Mouse (Mus musculus) right cerebral cortex, postnatal 25 days (tissue): ENCODE measurements at regions not wholly inside any gene's neighbourhood (a gene's known extent, or its start where the extent isn't known, plus 50 kb on each side); places are given as distances from the start of the nearest gene placed in this dataset.
"Not testable (repeated sequence)": the region's sequence is repeated elsewhere in the genome, so short reads cannot be mapped to it uniquely, and the experiment has no call there.

Experiments
- DNase-seq: peaks from one replicate; pipeline ENCODE4 v3.0.0; 2022

DNA sequence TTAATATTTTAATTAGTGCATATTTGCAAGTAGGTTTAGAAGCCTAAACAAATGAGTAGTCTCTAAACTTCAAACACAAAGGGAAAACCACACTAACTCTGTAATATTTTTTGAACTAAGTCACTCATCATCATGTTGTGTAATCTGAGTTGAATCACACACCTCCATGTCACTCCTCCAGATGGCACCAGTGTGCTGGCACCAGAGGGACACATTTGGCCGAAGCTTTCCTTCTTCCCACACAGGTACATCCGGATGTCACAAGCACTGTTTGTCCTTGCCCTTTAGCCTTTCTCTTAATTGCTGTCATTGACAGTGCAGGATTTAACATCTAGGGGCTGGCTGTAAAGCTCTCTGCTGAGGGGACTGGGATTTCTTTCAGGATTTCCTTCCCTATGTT, 256.7 kb upstream of the Ccdc54 start:
- no peak for DNase-seq

DNA sequence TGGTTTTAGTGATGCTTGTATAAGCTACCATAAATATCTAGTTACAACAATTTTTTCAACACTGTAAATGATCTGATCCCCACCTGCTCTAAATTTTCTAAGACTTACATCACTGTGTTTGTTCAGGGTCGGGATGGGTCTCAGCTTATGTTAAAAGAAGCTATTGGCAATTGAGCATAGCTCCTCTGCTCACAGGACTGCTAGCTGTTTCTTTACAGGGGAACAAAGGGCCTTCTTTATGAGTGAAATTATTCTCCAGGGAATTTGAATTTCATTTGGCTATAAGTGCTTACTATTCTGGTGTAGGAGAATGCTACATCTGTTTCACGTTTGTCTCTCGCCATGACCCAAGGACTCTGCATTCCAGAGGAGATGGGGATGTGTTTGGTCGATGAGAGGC, 255.6 kb upstream of the Ccdc54 start:
- DNase-seq: no peak

DNA sequence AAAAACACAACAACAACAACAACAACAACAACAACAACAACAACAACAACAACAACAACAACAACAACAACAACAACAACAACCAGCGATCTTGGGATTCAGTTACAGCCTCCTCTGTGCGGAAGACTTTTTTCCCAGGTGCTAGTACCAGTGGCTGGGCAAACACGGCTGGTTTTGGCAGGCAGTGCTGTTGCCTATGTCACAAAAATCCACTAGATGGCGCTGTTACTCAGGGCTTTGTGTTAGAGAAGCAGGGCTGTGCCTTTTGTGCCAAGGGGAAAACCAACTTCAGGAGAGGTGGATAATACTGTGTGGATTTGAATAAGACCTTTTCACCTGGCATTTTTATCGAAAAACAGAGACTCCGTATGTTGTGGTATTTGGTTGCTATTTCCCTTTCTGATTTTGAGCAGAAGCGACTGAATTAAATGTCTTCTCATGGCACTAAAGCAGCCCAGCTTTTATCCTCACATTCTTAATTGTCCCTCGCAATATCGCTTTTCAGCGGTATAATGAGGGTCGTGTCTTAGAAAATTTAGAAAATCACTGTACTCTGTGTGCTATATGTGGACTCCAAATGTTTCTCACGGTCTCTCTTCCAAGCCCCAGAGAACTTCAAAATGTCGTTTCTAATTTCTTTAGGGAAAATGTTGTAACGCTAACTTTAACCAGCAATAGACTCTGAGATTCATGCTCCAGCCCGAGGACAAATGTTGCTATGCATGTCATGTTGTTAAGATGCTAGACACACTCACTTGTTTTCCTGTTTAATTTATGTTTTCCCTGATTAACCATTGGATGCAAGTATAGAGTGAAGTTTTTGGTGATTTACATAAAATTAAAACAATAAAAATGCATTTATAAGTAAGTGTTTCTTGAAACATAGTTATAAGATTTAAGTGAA, 251.0 kb upstream of the Ccdc54 start:
- DNase-seq: peak; percentile 77

DNA sequence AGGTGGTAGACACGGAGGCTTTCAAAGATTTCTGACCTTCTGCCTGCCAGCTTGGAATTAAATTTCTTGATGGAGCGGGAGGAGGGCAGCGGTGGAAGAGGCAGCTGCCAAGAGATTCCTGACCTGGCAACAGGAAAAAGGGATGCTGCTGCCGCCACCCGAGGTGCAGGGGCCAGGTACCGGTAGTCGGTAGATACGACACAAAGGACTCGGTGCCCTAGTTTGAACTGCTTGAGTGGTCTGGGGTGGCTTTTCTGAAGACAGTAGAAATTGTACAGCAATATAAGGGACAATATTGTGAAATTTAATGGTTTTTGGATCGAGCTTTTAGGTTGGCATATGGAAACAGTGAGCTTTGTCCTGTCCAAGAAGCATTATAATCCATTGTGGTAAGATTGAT, 250.3 kb upstream of the Ccdc54 start:
- peak; percentile 6 for DNase-seq

DNA sequence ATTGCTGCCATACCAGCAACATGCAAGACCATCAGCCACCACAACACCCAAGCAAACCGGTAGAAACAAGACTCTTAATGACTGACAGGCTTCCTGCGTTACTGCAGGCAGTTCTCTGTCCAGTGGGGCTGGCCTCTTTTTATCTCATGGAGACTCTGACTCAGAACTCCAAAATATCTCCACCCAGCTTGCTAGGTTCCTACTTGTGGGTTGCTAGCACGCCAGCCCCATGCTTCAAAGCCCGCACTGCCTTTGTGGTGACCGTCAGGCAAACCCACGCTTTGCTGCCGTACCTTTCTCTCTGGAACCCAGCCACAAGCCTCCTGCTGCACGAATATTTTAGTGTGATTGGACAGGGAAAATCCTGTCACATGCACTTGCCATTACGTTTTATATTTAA, 248.7 kb upstream of the Ccdc54 start:
- DNase-seq: peak; percentile 23

DNA sequence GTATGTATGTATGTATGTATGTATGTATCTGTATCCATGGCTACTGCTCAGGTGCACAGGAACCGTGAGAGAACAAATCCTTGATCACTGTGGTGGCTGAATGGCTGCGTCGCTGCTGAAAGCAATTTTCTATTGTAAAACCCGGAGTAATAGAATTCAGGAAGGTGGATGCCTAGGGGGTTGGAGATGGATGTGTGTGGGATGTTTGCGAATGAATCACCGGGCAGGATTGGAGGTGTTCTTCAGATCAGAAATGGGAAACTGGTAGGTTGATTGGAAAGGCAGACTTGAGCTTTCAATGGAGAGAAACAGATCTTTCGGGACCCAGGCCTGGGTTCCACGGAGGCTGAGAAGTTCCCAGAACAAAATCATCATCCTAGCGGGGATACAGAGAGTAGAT, 246.5 kb upstream of the Ccdc54 start:
- DNase-seq: no peak

DNA sequence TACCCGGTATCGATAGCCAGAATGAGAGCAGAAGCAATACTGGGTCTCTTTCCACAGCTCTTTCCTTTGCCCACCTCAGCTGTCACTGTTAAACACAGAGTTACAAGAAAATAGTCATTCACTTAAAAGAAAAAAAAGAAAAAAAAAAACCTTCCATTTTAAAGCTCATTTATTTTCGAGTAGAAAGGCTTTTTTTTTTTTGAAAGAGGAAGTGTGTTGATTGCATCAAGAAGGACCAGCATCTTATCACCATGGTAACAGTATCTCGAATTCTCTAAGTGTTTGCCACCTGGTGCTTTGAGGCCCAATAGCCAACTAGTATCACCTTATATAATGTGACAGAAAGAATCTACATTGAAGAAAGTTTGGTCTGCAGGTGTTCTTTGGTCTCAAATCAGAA, 245.5 kb upstream of the Ccdc54 start:
- DNase-seq: no peak

DNA sequence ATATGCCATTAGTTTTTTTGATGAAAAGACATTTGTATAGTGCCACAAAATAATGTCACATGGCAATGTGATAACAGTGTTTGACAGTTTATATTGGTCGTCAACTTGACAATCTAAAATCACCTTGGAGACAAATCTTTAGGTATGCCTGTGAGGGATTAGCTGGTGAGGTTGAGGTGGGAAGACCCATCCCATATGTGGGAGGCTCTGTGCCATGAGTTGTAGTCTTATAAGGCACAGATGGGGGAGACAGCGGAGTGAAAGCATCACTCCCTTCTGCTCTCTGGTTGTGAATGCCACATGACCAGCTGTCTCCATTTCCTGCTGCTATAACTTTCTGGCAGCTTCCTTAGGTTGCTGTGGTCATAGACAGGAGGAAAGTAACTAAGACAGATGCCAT, 242.4 kb upstream of the Ccdc54 start:
- no peak for DNase-seq

DNA sequence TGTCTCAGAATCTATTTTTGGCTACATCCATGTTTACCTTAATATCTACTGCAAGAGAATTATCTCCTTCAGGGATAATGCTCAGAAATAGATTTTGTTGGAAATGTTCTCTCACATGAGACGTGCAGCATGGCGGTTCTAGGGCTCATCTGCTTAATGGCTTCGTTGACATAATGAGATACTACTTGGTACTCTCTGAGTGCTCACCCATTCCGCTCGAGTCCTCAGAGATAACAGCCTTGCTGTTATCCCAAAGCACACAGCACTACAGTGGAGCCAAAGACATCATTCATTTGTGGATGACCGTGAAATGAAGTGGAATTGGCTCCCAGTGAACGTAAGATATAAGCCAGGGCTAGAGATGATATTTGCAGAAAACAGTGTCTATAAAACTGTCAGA, 231.4 kb upstream of the Ccdc54 start:
- DNase-seq: no peak

DNA sequence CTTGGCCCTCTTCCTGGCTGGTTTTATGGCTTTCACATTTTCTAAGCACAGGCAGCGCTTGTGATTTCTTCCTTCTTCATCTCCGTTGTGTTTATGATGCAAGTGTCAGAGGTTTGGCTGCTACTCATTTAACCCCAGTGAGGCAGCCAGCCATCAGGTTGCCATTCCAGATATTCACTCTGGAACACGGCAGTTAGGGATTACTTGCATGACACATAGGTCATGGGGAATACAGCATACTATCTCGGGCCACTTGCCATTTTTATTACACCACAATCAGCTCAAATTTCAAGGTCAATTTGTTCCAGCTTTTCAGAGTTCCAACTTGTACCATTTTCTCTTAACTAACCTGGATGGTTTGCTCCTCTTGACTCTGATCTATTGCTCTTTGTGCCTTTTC, 223.7 kb upstream of the Ccdc54 start:
- no peak for DNase-seq

DNA sequence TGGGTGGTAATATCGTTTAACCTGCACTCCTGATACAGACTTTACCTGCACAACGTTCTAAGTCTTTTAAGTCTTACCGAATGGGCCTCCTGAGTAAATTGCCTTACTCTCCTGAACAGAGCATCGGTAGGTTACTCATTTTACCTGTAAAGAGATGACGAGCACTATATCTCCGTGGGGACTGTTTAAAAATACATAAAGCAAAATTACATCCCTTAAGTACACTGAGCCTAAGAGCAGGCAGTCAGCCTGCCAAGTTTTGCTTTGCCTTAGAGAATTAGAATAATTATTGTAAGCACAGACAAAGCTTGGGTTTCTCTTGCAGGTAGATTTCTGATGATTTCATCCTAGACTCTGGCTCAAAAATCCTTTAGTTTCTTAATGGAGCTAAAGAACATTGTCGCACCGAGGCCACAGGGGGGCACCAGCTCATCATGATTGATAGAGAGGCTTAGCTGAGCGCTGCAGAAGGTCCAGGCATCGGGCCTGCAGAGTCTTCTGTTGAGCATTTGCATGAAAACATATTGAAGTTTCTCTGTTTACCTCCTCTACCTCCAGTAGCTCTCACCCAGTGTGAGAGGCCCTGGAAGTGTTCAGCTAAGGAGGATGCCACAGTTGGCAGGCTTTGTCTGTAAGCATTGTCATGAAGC, 208.3 kb upstream of the Ccdc54 start:
- DNase-seq: peak; percentile 62

DNA sequence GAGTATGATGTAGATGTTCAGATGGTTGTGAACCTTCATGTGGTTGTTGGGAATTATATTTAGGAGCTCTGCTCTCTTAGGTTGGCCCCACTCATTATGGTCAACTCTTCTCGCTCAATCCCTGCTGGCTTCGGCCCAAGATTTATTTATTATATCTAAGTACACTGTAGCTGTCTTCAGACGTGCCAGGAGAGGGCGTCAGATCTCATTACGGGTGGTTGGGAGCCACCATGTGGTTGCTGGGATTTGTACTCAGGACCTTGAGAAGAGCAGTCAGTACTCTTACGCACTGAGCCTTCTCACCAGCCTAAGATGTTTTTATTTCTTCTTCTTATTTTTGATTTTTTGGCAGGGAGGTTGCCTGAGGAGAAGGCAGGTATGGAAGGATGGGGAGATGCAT, 207.1 kb upstream of the Ccdc54 start:
- DNase-seq: no peak

DNA sequence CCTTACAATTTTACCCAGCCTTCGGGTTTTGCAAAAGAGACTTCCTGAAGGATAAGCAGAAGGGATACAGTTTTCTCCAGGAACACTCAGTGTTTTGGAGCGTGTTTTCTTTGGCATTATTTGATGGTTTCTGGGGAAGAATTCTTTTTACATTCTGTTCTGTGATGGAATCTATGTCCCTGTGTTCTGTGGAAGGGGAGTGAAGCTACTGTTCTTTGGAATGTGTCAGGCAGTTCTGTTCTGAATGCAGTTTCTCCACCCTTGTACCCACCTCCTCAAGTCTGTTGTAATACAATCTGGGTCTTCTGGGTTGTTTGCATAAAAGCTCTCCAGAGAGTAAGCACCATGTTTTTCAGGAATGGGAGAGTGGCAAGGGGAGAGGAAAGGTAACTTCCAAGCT, 202.0 kb upstream of the Ccdc54 start:
- DNase-seq: no peak

DNA sequence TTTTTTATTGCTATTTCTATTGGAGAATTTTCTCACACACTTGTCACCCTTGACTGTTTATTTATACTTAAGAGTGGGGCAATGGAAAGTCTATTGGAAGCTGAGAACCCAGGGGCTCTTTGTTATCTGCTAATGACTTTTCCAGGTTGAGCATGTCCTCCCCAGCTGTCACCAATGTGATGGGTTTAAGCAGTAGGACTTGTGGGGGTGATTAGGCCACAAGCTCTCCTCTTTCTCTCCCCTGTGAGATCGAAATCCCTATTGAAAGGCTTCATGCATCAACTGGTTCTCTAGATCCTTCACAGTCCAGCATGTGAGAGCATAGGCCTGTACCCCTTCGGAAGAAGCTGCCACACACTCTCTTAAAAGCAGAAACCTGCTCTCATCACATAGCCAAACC, 201.6 kb upstream of the Ccdc54 start:
- no peak for DNase-seq

DNA sequence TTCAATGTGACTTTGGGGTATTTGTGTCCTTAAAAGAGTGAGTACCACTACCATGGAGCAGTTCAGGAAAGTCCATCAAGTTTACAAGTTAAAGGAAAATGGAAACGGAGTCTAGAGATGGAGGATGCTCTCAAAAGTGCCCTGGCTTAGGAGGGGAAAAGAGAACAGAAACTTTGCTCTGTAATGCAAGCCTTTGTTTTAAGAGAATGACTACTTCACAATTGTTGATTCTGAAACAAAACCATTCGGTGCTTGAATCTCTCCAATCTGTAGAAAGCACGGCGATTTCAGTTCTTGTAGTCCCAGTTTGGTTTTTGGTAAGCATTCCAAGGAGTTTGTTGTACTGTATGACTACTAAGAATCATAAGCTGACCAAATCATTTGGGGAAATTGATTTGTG, 197.7 kb upstream of the Ccdc54 start:
- DNase-seq: no peak

DNA sequence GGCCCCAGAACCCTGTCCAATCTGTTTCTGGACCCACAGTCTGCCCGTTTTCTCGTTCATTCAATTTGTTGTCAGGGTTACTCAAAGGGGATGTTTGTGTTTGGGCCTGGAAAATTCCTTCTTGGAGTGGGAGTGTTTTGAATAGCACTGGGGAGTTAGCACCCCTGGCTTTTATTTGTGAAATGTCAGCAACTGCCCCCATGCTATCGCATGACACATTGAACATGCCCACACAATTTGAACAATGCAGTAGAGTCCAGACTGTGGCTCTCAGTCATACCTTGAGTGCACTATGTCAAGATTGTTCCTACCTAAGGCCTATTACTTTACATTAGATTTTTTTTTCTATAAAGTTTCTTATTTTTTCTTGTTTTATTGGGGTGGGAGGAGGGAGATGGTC, 195.2 kb upstream of the Ccdc54 start:
- no peak for DNase-seq

DNA sequence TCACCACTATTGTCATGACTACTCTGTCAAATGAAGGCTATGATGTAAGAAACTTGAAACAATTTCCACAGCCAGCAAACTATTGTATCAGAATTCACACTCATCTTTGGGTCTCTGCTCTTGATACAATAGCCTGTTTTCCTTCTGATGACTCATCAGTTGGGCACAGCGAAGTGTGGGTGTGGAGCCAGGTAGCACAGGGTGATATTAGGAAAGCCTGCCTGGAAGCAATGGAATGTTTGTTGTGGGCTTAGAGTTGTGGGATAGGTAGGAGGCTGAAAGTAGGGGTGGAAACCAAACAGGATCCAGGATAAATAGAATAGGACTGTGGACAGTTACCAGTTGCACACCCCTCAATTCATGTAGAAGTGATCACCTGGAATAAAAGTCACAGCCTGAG, 194.4 kb upstream of the Ccdc54 start:
- DNase-seq: no peak

DNA sequence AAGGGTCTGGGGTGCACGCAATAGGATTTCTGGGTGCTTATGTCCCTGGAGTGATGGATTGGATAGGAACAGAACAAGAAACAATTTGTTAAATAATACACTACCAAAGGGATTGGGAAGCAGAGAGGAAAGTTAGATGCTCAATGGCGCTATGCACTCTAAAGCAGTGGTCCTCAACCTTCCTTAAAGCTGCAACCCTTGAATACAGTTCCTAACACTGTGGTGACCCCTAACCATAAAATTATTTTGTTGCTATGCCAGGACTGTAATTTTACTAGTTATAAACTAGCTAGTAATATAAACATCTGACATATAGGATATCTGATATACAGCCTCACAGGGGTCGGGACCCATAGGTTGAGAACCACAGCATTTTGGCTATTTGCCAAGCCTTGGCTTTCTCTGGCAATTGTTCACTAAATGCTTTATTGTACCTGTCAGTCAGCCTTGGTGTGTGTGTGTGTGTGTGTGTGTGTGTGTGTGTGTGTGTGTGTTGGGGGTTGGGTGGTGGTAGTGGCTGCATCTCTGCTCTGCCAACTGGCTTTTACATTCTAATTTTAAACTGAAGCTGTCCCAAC, 193.8 kb upstream of the Ccdc54 start:
- no peak for DNase-seq

DNA sequence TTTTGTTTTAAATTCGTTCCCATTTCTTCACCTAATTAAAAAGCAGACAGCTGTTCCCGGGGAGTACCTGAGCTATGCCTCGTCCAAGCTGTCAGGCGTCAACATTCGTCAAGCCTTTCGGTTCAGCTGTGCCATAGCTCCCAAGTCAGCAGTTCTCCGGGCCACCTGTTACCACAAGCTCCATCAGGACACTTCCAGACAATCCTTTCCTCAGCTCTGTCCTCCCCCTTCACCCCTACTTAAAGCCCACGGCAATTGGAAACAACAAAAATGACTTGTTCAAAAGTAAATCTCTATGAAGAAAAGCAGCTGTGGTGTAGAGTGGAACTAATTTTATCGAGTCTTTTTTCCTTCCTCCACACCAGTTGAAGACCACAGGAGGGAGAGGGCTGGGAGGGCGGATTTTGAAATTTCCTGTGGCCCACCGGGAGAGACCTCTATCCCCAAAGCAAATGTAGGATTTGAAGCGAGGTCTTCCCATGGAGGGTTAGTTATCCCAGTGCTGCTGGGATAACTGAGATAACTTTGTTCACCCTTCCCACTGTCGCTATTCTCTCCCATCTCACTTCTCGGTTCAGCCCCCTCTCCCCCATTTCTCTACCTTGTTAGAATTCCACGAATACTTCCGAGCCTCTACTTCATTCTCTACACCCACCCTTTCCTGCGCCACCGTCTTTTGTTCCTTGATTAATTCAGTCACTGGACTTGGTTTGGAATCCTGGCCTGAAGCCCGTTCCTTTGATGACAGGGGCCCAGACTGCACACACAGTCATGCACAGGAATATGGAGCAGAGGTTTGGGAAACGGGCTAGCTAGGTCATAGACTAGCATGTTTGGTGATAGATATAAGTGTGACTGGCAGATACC, 193.1 kb upstream of the Ccdc54 start:
- DNase-seq: no peak

DNA sequence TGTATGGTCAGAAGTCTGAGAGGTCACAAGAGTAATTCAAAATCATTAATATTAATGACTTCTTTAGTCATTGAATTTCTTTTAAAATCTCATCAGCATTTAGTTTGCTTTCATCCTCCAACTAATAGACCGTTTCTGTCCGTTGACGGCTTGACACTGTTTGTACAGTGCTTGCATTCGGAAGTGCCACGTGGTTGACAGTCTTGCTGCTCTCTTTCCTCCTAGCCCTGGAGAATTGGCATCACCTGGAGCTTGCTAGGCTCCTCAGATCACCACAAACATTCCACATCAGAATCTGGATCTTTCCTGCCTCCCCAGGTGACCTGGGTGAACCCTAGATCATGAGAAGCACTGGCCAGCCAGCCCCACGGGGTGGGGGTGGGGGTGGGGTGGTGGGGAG, 192.3 kb upstream of the Ccdc54 start:
- no peak for DNase-seq

DNA sequence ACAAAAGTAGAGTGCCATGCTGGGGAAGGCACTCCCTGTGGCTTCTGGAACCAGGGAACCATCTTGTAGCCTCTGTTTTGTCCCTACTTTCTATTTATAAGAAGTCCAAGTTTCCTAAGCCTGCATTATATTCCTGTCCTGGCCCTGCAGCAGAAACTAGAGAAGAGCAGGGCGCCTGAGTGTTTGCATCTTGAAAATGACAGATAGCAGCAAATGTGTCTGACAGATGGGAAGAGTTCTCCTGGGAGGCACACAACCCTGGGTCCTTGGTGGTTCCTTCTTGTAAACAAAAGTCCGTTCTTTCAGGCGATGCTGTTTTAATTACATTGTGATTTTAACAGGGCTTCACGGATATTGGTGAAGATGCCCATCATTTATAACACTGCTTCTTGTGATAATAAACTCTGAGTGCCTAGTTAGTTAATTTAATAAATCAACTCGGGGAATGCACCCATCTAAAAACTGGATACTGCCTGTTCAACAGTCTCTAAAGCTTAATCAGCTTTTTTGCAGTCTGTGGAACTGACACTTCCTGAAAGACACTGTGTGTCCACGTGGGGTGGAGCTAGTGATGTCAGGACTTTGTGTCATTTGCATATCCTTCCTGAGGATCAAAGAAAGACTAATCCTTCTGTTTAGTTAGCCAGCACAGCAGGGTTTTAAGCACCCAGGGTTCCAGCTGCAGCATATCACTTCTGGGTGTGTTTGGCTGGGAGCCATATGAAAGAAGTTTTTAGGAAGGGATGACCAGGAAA, 188.3 kb upstream of the Ccdc54 start:
- DNase-seq: no peak

DNA sequence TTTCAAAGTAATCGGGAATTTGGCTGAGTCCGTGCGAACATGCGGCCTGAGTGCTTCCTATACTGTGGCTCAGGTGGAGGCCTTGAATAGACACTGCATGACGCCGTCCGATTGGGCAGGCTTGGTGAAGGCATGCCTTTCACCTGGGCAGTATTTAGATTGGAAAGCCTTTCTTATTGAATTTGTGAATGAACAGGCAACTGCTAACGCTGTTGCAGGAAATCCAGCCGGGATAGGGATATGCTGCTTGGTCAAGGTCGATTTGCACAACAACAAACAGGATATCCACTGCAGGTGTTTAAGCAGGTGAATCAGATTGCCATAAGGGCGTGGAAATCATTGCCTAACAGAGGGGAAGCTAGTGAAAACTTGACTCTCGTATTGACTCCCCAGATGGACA, 183.7 kb upstream of the Ccdc54 start:
- DNase-seq: not testable (repeated sequence)
